Mouse (Mus musculus) liver (tissue): ENCODE data around the gene Irak2.

Experiments used
- DNase-seq: peaks from one replicate; pipeline ENCODE4 v3.0.0-alpha.2; 2020; ENCODE audit warnings: mixed read lengths

Irak2 gene

GRCm38 (mm10) chr6:113638302-113639040, at the start of gene Irak2:
Irak2 (plus strand) TSS chr6:113638467.
- peak; percentile 96 for DNase-seq

GRCm38 (mm10) chr6:113592637-113593036, 45.6 kb upstream of the Irak2 start:
- no peak for DNase-seq

GRCm38 (mm10) chr6:113597945-113598344, 40.3 kb upstream of the Irak2 start:
- no peak for DNase-seq

- no peak for DNase-seq
Observed at GRCm38 (mm10) chr6:113599833-113600232, 38.4 kb upstream of the Irak2 start.

GRCm38 (mm10) chr6:113600543-113601139, 37.6 kb upstream of the Irak2 start, which contains the start of gene Fancd2os:
Fancd2os (minus strand) TSS chr6:113600715.
- DNase-seq: no peak

GRCm38 (mm10) chr6:113602821-113603220, 35.4 kb upstream of the Irak2 start:
- peak; percentile 29 for DNase-seq

- no peak for DNase-seq
Observed at GRCm38 (mm10) chr6:113603993-113604392, 34.3 kb upstream of the Irak2 start.

- DNase-seq: peak; percentile 91
Observed at GRCm38 (mm10) chr6:113604432-113605223, 33.6 kb upstream of the Irak2 start, which contains the start of gene Brk1. Brk1 (plus strand) TSS chr6:113604772.

- no peak for DNase-seq
Observed at GRCm38 (mm10) chr6:113605224-113605545, 33.1 kb upstream of the Irak2 start.

GRCm38 (mm10) chr6:113608871-113609270, 29.4 kb upstream of the Irak2 start:
- no peak for DNase-seq

GRCm38 (mm10) chr6:113609293-113609692, 29.0 kb upstream of the Irak2 start:
- DNase-seq: no peak

GRCm38 (mm10) chr6:113612258-113612969, 25.9 kb upstream of the Irak2 start:
- DNase-seq: no peak

GRCm38 (mm10) chr6:113614152-113614551, 24.1 kb upstream of the Irak2 start:
- no peak for DNase-seq

- DNase-seq: no peak
Observed at GRCm38 (mm10) chr6:113614997-113615396, 23.3 kb upstream of the Irak2 start.

- DNase-seq: no peak
Observed at GRCm38 (mm10) chr6:113615489-113615888, 22.8 kb upstream of the Irak2 start.

GRCm38 (mm10) chr6:113623386-113623785, 14.9 kb upstream of the Irak2 start:
- DNase-seq: no peak

- peak; percentile 90 for DNase-seq
Observed at GRCm38 (mm10) chr6:113623941-113624751, 14.1 kb upstream of the Irak2 start, which contains the start of gene Vhl. Vhl (plus strand) TSS chr6:113623959.

GRCm38 (mm10) chr6:113624989-113625770, 13.1 kb upstream of the Irak2 start:
- DNase-seq: no peak

GRCm38 (mm10) chr6:113630322-113630721, 7.9 kb upstream of the Irak2 start:
- DNase-seq: no peak

- no peak for DNase-seq
Observed at GRCm38 (mm10) chr6:113632863-113633262, 5.4 kb upstream of the Irak2 start.

- no peak for DNase-seq
Observed at GRCm38 (mm10) chr6:113639201-113639600, 934 bp downstream of the Irak2 start.
